In the genomic region with DNA sequence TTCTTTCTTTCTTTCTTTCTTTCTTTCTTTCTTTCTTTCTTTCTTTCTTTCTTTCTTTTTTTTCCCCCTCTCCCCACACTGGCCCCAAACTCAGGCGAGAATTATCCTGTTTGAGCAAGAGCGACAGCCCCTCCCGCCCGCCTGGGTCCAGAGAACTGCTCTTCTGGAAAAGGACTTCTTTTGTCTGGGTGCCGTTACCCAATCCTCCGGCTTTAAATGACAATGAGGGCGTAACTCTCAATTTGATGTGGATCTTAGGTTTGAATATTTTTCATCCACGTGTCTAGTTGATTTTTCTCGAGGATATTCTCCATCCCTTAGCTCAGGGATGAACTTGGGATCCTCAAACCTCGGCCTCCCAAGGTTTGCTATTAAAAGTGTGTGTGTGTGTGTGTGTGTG, we compare ENCODE assay signal across 8 mouse cellular contexts.
DNase-seq lines count a peak whose midpoint lies in the region; ATAC-seq and TF ChIP-seq lines count a peak whose summit lies in the region.

No protein-coding gene starts in this region.

- no peak overlapping the region for H3K9ac ChIP-seq in limb, embryonic 15.5 days

- peak overlapping the region; percentile 8; the same call in 1 of the 2 replicates for H3K4me3 ChIP-seq in testis, adult 2 months (ENCODE audit: control insufficient read depth, low read depth, low read length)
- peak overlapping the region; percentile 34; the same call in 1 of the 2 replicates for H3K4me3 ChIP-seq in limb, embryonic 15.5 days

- no peak for TF ChIP-seq CTCF in testis, adult 2 months (IDR thresholded peaks at IDR 0.05; ENCODE audit: control insufficient read depth, insufficient read depth, insufficient replicate concordance, low read depth, low read length)

- TF ChIP-seq POLR2A in testis, adult 2 months (IDR thresholded peaks at IDR 0.05; ENCODE audit: control insufficient read depth, low read depth, low read length), result no peak

- H3K27me3 ChIP-seq in testis, adult 2 months (ENCODE audit: control insufficient read depth, insufficient read depth, low read length), result no peaks in the 10 kb centered on the region; the same call in 1 of the 2 replicates
- no peaks in the 10 kb centered on the region for H3K27me3 ChIP-seq in limb, embryonic 15.5 days

- no peak for ATAC-seq in limb, embryonic 15.5 days (ENCODE audit: insufficient number of reproducible peaks, low FRiP score, low TSS enrichment, low read depth)
- ATAC-seq in frontal cortex, adult (ENCODE audit: low TSS enrichment), result no peak
- ATAC-seq in megakaryocyte progenitor cell, adult 5-6 weeks (replicated peaks; ENCODE audit: poor library complexity), result no peak

- peak; percentile 61 for DNase-seq in embryo, embryonic 10.5 days (ENCODE audit: low spot score)
- no peak for DNase-seq in embryo, embryonic 9.5 days (ENCODE audit: extremely low spot score)
- DNase-seq in testis, postnatal 10 days (ENCODE audit: low spot score), result no peak
- DNase-seq in T-cell, adult 2 months (ENCODE audit: low spot score), result no peak

- no peaks in the 10 kb centered on the region for H3K36me3 ChIP-seq in testis, adult 2 months (ENCODE audit: control insufficient read depth, insufficient read depth, low read length)
- no peaks in the 10 kb centered on the region for H3K36me3 ChIP-seq in limb, embryonic 15.5 days

- H3K27ac ChIP-seq in testis, adult 2 months (ENCODE audit: control insufficient read depth, insufficient read depth, low read depth, low read length), result no peak overlapping the region
- H3K27ac ChIP-seq in limb, embryonic 15.5 days, result no peak overlapping the region

- H3K4me2 ChIP-seq in limb, embryonic 15.5 days, result peak overlapping the region; percentile 41

- WGBS in limb, embryonic 15.5 days, result 32% methylated on average over 10 of the region's 10 CpGs

- no peaks in the 10 kb centered on the region for H3K9me3 ChIP-seq in limb, embryonic 15.5 days

- peaks cover 3% of the 10 kb centered on the region for H3K4me1 ChIP-seq in testis, adult 2 months (ENCODE audit: control insufficient read depth, insufficient read depth, low read length)
- no peaks in the 10 kb centered on the region for H3K4me1 ChIP-seq in limb, embryonic 15.5 days
